Mouse (Mus musculus) hindbrain, embryonic 16.5 days (tissue): Measurements from ENCODE around the gene 3110040M04Rik. TPM values are rescaled to one million over a fixed set of nuclear protein-coding genes. Genes with fewer than 3 reads are reported as not detected.
"Not testable (repeated sequence)": the region's sequence is repeated elsewhere in the genome, so short reads cannot be mapped to it uniquely, and the experiment has no call there.

Experiments
- ATAC-seq: fragments of 200-750 bp; cut with Nextera tagmentation; 2 replicates; pipeline ENCODE4 v1.8.0; 2017; ENCODE audit warnings: moderate TSS enrichment, moderate library complexity
- H3K27ac ChIP-seq: fragments of 300-500 bp; sonication (generic); 2 replicates; pipeline ENCODE4 v1.5.1; 2014; ENCODE audit warnings: low read depth, mild to moderate bottlenecking, control low read depth, low read length, moderate library complexity
- H3K27me3 ChIP-seq: fragments of 300-500 bp; sonication (generic); replicated peaks from 2 replicates; pipeline ENCODE4 v1.6.1; 2014; ENCODE audit warnings: low read length; ENCODE audit not compliant: control insufficient read depth, insufficient read depth
- H3K36me3 ChIP-seq: fragments of 300-500 bp; sonication (generic); 2 replicates; pipeline ENCODE4 v1.6.1; 2014; ENCODE audit warnings: mild to moderate bottlenecking, low read length, moderate library complexity, mixed read lengths; ENCODE audit not compliant: control insufficient read depth, insufficient read depth
- H3K4me1 ChIP-seq: fragments of 300-500 bp; sonication (generic); 2 replicates; pipeline ENCODE4 v1.6.1; 2014; ENCODE audit warnings: low read depth, low read length; ENCODE audit not compliant: control insufficient read depth, insufficient read depth
- H3K4me2 ChIP-seq: fragments of 300-500 bp; sonication (generic); 2 replicates; pipeline ENCODE4 v1.6.1; 2014; ENCODE audit warnings: mild to moderate bottlenecking, low read length, control low read depth, moderate library complexity
- H3K4me3 ChIP-seq: fragments of 300-500 bp; sonication (generic); 2 replicates; pipeline ENCODE4 v1.5.1; 2014; ENCODE audit warnings: mild to moderate bottlenecking, low read length, control low read depth, moderate library complexity
- H3K9ac ChIP-seq: fragments of 300-500 bp; sonication (generic); 2 replicates; pipeline ENCODE4 v1.6.1; 2014; ENCODE audit warnings: low read depth, mild to moderate bottlenecking, control low read depth, low read length, moderate library complexity
- H3K9me3 ChIP-seq: fragments of 300-500 bp; sonication (generic); 2 replicates; pipeline ENCODE4 v1.6.1; 2014; ENCODE audit warnings: mild to moderate bottlenecking, low read length, moderate library complexity; ENCODE audit not compliant: control insufficient read depth
- WGBS: fragments of 180-500 bp; shearing (Covaris S2); extraction: QIAGEN DNeasy Blood & Tissue Kit; methylation state at CpG from one replicate; pipeline ENCODE4 v1.1.7; 2014; 5-methylcytosine and 5-hydroxymethylcytosine counted together
- polyA plus RNA-seq: library from polyadenylated mRNA; unstranded; fragments of >200 nt; fragmentation: Nextera tagmentation; extraction: Ambion mirVana; gene quantifications from 2 replicates; pipeline ENCODE4 v1.2.1, GENCODE M21; 2015

3110040M04Rik gene
- polyA plus RNA-seq, 1 experiment from 2014 or later: not detected

DNA sequence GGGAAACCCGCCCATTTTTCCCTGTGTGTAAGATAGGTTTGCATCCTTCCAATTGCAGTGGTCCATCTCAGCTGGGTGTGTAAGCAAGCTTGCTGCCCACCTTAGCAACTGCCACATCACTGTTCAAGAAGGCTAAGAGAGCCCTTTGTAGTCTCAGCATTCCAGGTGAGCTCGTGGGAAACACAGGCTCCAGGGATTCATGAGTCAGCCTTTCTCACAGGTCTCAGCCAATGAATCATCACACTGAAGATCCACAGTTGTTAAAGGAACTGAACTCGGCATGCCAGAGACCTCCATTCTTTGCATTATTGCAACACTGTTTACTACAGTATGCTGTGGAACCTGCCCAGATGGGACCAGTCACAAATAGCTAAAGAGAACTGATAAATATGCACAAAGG lies 35.3 kb upstream of the 3110040M04Rik start:
- no peak overlapping the region for H3K4me2 ChIP-seq
- no peak overlapping the region for H3K4me3 ChIP-seq
- H3K36me3 ChIP-seq: no peaks in the 10 kb centered on the region
- no peak overlapping the region for H3K9ac ChIP-seq
- H3K27me3 ChIP-seq: no peaks in the 10 kb centered on the region
- ATAC-seq: no peak
- no peak overlapping the region for H3K27ac ChIP-seq
- H3K9me3 ChIP-seq: no peaks in the 10 kb centered on the region
- WGBS: 74% methylated on average over 3 of the region's 3 CpGs
- H3K4me1 ChIP-seq: peaks cover 8% of the 10 kb centered on the region

DNA sequence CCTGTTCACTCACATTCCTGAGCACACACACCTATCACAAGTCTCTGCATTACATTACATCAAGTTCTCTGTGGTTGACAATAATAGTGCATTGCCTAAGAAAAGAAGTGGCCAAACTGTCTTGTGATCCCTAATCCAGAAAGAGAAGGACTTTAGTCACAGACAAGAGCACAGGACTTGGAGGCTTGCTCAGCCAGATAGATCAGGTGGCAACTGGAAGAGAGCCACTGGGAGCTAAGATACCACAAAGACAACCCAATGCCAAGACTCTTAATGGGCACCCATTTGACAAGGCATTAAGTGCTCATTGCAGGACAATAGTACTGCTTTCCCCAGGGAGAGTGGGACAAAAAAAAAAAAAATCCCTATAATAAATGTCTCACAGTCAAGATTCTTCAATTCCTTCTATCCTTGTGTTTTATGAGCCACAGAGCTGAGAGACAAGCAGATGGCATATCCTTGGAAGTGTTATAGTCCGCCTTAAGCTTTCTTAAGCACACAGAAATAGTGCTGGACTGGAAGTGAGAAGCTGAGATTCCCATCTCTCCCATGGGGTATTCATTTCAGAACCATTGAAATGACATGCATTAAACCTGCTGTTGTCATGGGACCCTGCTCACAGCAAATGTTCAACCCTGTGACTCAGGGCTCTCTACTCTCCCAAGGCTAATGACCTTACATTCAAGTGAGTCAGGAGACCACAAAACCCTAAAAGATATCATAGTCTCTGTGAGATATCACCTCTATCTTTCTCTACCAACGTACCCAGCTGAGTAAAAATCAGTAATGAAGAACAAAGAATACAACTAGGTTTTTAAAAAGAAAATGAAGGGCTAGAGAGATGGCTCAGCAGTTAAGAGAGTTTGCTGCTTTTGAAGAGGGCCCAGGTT lies 32.1 kb upstream of the 3110040M04Rik start:
- H3K4me1 ChIP-seq: peaks cover 8% of the 10 kb centered on the region
- no peak overlapping the region for H3K4me3 ChIP-seq
- 78% methylated on average over 2 of the region's 2 CpGs for WGBS
- no peak overlapping the region for H3K27ac ChIP-seq
- ATAC-seq: no peak
- no peaks in the 10 kb centered on the region for H3K9me3 ChIP-seq
- H3K4me2 ChIP-seq: no peak overlapping the region
- H3K36me3 ChIP-seq: no peaks in the 10 kb centered on the region
- H3K9ac ChIP-seq: no peak overlapping the region
- no peaks in the 10 kb centered on the region; the same call in 1 of the 2 replicates for H3K27me3 ChIP-seq

DNA sequence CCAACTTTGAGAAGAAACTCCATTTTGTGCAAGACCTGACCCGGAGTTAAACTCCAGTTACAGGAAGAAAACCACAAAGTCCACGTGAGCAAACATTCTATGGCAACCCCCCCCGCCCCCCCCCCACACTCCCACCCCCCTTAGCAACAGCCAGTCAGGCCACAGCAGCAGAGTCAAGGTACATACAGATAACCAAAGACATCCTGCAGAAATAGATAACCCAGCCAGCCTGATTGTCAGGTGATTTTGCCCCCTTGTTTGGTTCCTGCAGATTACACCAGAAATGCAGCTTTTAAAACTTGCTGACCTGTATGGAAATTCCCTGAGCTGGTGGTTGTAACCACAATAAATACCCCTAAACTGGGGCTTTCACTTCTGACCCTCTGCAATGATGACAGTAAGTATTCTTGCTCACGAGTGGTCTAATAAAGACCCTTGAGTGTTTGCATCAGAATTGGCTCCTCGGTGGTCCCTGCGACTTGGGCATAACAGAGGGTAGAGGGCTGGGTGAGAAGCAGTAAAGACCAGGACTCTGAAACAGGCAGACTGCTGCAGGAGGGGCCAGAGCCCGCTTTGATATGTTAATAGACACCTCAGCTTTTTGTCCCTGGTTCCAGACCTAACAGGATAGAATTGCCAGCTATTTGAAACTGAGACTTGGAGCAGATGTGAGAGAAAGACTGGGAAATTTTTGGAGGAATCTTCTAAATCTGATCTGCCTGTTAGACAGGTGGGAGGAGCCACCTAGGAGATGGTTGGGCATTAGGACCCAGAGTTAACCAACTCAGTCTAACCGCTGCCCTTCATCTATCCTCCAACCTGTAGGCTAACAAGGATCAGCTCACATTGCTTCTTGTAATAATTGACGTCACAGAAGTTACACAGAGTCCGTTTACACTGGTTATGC lies 26.6 kb upstream of the 3110040M04Rik start:
- Histone ChIP-seq H3K36me3 (no peaks in the 10 kb centered on the region), H3K27me3 (no peaks in the 10 kb centered on the region; the same call in 1 of the 2 replicates), H3K9ac (peak overlapping the region; percentile 43; the same call in 1 of the 2 replicates), H3K4me3 (peak overlapping the region; percentile 34), H3K27ac (no peak overlapping the region), H3K9me3 (no peaks in the 10 kb centered on the region), H3K4me2 (peak overlapping the region; percentile 58), H3K4me1 (no peaks in the 10 kb centered on the region)
- WGBS: 8% methylated on average over 10 of the region's 10 CpGs
- ATAC-seq: peak; percentile 89

DNA sequence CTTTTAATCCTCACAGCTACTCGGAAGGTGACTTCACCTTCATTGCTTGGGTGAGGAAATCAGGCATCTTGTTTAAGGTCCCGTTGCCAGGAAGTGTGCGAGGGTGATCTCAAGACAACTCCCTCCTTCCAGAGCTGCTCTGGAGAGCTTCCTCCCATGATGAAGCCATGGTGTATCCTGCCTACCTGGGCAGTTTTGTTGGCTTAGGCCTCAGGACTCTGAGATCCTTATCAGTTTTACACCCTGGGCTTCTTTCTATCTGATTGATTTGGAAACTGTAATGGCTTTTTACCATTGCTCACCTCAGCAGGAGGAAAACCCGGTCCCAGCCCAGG lies 26.0 kb upstream of the 3110040M04Rik start:
- Histone ChIP-seq H3K36me3 (no peaks in the 10 kb centered on the region), H3K4me3 (peak overlapping the region; percentile 34), H3K9ac (peak overlapping the region; percentile 43; the same call in 1 of the 2 replicates), H3K4me2 (peak overlapping the region; percentile 58), H3K4me1 (no peaks in the 10 kb centered on the region), H3K27me3 (no peaks in the 10 kb centered on the region; the same call in 1 of the 2 replicates), H3K27ac (no peak overlapping the region), H3K9me3 (no peaks in the 10 kb centered on the region)
- peak; percentile 52 for ATAC-seq
- 5% methylated on average over 4 of the region's 4 CpGs for WGBS

DNA sequence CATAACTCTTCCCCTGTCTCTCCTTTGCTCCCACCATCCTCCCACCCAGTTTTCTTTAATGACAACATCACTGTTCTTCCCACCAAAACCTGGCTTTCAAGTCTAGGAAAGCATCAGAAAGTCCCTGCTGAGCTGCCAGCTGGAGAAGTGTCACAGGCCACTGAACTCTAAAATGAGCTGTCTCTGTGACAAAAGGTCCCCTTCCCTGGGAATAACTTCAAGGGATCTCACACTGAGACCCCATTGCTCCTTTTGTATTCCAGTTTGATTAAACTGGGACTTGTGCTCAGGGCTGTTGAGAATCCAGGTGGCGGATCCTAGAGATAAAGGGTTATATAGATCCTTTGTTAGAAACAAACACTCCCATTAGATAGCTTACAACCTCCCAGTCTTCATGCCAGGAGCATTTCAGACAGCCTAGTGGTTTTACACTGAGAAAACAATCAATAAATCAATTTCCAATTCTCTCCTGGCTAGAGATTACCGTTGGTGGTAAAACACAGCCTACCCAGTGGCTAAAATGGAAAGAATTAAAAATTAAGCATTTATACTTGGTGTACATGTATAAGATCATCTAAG lies 25.3 kb upstream of the 3110040M04Rik start:
- WGBS: 20% methylated on average over 2 of the region's 2 CpGs
- Histone ChIP-seq H3K27me3 (no peaks in the 10 kb centered on the region; the same call in 1 of the 2 replicates), H3K9ac (no peak overlapping the region), H3K36me3 (no peaks in the 10 kb centered on the region), H3K4me3 (no peak overlapping the region), H3K4me2 (no peak overlapping the region), H3K27ac (no peak overlapping the region), H3K4me1 (no peaks in the 10 kb centered on the region), H3K9me3 (no peaks in the 10 kb centered on the region)
- no peak; the same call in 1 of the 2 replicates for ATAC-seq

DNA sequence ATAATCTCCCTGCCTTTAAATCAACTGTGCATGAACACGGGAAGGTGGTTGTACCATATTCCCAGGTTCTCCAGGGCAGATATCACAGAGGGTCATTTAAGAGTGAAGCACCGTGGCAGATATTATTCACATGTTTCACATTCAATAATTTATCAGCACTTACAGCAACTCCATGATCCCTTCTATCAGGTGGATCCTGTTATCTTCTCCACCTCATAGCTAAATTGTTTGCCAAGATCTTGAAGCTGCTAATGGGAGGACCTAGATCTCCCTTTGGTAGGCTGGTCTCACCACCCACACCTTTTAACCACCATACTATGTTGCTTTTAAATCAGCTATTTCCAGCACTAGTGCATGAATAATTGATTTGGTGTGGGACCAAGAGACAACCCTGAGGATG lies 23.8 kb upstream of the 3110040M04Rik start:
- Histone ChIP-seq H3K36me3 (no peaks in the 10 kb centered on the region), H3K4me1 (no peaks in the 10 kb centered on the region), H3K9ac (no peak overlapping the region), H3K9me3 (no peaks in the 10 kb centered on the region), H3K4me2 (no peak overlapping the region), H3K27me3 (no peaks in the 10 kb centered on the region; the same call in 1 of the 2 replicates), H3K4me3 (no peak overlapping the region), H3K27ac (no peak overlapping the region)
- 78% methylated on average over 2 of the region's 2 CpGs for WGBS
- ATAC-seq: no peak

DNA sequence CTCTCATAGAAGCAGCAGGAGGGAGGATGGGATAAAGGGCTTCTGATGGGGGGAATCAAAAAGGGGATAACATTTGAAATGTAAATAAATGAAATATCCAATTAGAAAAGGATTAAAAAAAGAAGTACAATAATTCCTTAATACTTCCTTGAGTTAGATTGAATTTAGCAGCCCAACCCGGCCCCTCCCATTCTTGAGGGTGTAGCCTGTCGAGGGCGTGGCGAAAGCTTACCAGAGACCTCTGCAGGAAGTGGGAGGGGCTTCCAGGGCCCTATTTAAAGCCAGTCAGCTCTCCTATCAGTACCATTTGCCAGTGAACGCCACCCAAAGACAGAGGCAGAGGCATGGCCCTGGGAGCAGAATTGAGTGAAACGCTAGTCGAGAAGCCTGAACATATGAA lies 21.7 kb upstream of the 3110040M04Rik start, which contains the start of gene Gm47985:
Gene Gm47985, plus strand, starts transcription at position 272 of the 400 bp plus-strand sequence.
- not testable (repeated sequence) for H3K9ac ChIP-seq, H3K27ac ChIP-seq, H3K9me3 ChIP-seq, H3K27me3 ChIP-seq, H3K4me1 ChIP-seq, H3K36me3 ChIP-seq, H3K4me3 ChIP-seq, ATAC-seq, H3K4me2 ChIP-seq
- no CpG with 5 or more reads among the region's 7 CpGs for WGBS

DNA sequence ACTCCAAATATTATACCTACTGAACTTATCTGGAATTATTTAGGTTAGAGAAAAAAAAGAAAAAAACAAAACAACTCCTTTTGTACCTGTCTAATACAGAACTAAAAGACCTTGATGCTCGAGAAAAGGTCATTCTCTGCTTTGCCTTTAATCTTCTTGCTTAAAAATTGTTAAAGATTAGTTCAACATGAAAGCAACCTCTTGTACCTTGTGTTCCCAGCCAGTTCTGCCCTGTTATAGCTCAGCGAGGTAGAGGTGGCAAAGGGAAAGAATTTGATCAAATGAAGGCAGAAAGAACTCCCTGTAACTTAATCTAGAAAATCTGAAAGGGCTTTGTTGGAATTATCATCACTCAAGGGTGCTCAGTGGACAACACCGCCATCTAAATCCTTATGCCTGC lies 17.7 kb upstream of the 3110040M04Rik start:
- H3K9me3 ChIP-seq, H3K4me3 ChIP-seq, H3K4me2 ChIP-seq, H3K27me3 ChIP-seq, H3K9ac ChIP-seq, H3K27ac ChIP-seq, ATAC-seq, H3K36me3 ChIP-seq, H3K4me1 ChIP-seq: not testable (repeated sequence)
- WGBS: 78% methylated on average over 3 of the region's 3 CpGs
